Mouse (Mus musculus): ENCODE results near the gene Rpl29.
A peak's percentile ranks its signal among the peaks of the same experiment; 100 is the strongest.

The Rpl29 gene

DNA sequence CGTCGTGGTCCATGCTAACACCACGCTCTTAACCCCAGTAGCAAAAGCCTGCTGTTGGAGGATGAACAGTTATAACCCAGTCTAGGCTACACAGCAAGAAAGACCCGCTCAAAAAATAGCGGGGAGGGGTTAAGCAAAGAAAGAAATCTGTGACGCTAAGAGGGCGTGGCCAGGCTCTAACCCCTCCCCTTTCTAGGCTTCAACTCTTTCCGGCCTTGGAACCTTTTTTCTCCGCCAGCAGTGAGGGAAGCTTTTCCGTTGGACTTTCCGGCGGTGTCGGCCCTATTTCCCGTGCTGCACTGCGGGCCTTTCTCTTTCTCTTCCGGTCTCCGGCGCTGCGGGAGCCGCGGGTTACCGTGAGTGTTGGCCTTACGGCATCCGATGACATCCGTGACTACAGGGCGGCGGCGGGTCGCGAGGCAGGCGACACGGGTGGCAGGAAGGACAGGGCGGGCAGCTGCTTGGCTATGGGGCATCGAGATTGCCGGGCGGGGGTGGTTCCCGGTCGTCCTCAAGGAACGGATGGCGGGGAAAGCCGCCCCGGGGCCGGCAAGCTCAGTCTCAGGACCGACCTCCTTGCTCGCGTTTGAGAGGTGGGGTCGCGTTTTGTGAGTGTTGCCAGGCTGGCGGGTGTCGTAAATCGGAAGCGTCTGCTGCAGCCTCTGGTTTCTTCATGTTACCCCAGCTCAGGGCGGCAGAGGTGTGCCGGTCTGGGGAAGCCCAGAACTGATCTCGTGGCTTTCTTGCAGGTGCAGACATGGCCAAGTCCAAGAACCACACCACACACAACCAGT lies at the start of gene Rpl29:
TSS of gene Rpl29 (plus strand) at position 234 of the 794 bp plus-strand sequence.
- peak; percentile 89 to 93 for DNase-seq (ENCODE audit: low spot score in 2 of 2)

DNA sequence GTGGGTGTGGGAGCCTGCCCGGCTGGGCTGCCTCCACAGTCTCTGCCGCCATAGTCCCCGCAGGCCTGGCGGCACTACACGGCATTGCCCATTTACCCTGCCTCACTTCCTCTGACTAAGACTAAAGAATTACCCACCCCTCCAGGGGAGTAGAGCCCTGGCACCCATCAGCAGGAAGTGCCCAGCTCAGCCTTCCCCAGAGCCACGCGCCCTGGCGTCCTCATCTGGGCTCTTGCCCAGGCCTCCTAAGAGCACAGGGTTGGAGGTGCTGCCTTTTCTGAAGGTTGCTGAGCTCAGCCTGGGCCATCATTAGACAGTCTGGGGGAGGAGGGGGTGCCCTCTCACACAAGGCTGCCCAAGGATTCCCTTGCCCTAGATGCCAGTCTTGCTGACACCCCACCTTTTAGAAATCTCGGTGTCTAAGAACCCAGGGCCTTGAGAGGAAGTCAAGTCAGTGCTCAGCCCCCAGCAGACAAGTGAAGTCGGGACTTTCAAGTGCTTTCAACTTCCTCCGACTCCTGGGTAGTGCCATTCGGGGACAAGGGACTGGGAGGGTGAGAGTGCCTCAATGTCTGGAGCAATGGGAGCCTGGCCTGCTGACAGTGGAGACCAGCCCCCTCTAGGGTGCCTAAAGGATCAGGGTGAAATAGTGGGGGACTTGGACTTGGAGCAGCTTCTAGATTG lies 42.9 kb upstream of the Rpl29 start:
- no peak for DNase-seq (ENCODE audit: low spot score in 2 of 2)

DNA sequence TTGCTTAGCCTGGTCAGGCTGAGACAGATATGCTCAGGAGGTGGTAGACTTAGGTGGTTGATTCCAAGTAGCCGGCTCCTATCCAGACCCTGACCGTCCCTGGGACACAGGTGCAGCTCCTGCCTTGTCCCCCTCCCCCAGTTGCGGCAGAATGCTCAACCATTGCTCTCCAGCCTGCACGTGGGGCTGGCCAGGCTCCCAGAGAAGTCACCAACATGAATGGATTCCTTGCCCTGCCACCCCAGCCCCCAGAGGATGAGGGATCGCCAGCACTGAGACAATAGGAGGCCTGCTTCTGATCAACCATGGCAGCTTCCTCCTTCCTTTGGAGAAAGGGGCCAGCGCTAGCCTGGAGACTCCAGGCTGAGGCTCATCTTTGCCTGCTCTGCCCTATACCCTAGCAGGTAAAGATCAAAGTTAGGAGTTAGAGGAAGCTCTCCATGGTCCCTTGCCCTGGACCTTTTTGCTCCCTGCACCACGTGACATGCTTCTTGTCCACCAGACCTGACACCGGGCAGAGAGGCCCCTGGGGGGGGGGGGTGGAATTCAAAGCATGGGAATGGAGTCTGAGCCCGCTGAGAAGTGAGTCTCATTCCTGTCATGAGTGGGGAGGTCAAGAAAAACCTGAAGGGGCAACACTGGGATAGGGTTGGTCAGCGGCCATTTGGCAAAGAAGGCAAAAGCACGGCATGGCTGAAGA lies 36.3 kb upstream of the Rpl29 start:
- DNase-seq (ENCODE audit: low spot score in 2 of 2): no peak

DNA sequence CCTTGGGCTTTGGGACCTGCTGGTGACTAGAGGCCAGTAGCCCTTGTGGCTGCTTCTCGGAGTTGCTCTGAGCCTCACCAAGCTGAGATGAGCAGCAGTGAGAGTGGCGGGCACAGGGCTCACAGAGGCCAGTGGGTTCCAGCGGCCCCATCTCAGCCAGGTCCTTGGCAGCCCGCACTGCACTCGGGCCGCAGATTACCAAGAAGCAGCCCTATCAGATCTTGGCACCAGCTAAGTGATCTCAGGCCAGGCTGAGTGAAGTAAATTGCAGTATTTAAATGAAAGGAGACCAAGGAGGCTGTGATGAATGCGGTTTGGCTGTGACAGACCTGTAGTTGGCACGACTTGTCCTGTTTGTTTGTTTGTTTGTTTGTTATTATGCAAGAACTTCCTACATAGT lies 35.7 kb upstream of the Rpl29 start:
- no peak for DNase-seq (ENCODE audit: low spot score in 2 of 2)

DNA sequence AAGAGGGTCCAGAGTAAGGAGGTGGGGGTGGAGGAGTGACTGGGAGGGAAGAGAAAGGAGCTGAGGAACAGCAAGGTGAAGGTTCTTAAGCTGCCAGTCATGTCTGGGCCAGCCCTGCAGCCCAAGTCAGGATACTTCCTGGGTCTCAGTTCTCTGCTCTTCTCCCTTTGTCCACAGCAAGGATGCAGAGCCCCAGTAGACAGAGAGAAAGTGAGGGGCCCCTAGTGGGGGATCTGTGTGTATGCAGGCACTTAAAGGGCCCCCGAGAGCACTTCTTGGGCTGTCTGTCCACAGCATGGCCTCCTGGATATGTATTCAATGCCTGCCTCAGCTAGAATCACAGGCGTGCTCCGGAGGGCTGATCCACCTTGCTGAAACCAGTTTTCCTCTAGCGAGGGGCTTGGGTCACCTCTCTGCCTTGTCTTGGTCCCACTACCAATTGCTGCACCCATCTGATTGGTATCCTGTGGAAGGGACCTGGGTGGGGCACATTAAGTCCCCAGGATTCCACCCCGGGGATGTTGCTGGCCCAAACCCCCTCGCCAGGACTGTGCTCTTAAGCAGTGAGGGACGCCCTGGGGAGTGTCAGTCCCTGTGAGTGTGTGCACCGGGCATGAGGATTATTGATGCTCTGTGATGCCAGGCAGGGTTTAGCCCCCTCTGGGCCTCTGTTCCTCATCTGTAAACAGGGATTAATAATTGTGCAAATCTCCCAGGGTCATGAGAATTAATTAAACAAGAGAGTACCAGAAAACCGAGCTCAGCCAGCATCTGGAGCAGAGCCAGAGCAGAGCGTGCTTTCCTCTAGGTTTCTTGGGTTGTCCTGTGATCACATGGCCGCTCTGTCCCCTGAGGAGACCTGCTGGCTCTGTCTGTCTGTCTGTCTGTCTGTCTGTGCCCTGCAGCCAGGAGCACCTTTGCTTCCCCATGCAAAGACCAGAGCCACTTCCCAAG lies 34.3 kb upstream of the Rpl29 start:
- DNase-seq (ENCODE audit: low spot score in 2 of 2): no peak

DNA sequence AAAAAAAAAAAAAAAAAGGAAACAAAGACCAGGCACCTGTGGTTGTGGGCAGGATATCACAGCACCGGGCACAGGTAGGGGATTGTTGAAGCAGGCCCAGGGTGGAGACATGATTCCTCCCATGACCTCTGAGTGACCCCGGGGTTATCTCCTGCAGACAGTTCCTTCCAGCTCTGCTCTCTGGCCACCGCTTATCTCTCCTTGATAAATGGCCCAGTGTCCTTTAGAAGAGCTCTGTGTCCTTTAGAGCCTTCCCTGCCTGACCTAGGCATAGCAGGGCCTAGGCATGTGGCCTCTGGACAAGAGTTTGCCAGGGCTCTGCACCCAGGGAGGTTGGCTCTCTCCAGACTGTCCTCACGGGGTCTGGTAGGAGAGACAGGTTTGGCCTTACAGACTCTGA lies 31.5 kb upstream of the Rpl29 start:
- no peak for DNase-seq (ENCODE audit: low spot score in 2 of 2)

DNA sequence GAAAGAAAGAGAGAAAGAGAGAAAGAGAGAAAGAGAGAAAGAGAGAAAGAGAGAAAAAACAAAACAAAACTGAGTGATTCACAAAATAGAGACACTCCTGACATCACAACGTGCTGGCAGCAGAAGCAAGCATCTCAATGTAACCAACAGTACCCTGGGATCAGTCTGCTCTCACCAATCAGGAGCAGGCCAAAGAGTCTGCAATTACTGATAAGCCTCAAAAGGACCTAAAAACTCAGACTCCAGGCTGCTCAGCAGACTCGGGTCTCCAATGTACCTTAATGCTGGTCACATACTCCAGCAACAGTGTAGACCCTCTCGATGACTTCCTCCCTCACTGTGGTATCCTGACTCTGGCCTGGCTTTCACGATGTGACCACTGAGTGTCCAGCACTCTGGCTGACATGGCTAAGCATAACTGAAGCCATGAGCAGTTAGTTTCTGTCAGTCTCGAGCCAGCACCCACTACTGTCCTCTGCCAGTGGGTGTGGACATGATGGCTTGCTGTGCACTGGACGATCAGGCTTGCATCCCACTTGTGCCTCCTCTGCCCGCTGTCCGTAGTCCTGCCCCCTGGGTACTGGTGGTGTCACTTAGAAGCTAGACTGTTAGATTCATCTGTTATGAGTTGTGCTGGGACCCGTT lies 30.5 kb upstream of the Rpl29 start:
- no peak for DNase-seq (ENCODE audit: low spot score in 2 of 2)

DNA sequence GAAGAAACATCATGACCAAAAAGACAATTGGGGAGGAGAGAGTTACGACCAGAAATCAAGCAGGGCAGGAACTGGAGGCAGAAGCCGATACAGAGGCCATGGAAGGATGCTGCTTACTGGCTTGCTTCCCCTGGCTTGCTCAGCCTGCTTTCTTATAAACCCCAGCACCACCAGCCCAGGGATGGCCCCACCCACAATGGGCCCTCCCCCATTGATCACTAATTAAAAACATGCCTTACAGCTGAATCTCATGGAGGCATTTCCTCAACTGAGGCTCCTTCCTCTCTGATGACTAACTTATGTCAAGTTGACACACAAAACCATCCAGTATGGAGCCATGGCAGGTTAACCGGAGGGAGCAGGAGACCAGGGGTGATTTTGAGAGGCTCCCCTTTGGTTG lies 29.4 kb upstream of the Rpl29 start:
- DNase-seq (ENCODE audit: low spot score in 2 of 2): no peak

DNA sequence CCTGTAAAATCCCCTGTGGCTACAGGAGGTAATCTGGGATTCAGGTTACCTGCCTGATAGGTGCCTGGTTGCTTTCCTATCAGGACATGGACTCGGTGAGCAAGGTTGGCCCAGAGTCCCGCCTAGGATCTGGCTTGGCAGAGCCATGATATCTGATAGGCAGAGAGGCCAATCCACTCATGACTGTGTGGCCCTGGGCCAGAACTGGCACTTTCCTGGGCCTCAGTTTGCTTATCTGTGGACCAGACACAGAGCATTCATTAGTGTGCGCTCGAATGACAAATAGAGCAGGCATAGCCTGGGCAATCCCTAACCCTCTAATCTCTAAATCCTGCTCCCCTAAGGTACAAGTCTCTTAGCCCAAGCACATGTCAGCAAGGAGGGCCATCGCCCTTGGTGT lies 27.1 kb upstream of the Rpl29 start:
- no peak for DNase-seq (ENCODE audit: low spot score in 2 of 2)

DNA sequence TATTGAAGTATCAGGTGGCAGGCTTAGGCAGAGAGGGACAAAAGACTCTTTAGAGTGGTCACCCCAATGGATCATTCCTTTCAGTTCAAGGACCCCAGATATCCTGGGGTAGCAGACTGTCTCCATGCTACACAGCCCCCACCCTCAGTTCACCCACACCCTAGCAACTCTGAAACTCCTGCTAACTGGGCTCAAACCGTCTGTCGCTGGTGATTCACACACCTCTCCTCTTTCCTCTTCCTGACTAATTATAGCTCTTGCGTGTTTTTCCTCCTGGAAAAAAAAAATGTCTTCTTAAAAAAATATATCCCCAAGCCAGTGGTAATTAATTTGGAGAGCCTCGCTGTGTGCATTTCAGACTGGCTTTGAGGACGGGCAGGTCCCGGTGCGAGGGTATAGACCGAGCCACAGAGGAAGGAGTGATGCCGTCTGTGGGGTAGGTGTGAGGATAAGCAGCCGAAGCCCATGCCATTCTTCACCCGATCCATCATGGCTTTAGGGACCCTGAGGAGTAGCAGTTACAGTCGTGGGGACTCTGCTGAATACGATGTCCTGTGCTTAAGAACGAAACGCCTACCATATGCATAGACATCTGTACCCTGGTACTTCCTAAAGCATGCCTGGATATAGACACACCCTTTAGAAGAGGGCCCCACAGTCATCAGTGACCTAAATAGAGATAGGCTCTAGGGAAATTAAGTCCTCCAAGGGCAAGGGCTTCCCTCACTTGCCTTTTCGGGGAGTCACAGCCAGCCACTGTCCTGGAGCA lies 26.5 kb upstream of the Rpl29 start:
- no peak for DNase-seq (ENCODE audit: low spot score in 2 of 2)

DNA sequence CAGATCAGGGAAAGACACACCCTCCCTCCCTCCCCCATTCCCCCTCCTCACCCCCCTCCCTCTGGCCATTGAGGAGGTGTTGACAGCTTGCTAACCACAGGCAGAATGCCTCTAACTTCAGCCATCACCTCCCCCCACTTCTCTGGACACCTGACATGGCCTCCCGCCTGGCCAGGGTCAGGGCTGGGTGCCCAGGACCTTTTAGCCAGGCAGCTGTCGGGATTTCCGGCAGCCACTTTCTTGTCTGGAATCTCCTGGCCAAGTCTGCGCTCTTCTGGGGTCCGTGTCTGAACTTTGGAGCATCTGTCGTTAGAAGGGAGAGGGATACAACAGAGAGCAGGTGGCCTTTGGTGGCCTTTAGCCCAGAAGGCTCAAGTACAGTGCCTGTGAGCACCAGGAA lies 24.0 kb upstream of the Rpl29 start:
- no peak for DNase-seq (ENCODE audit: low spot score in 2 of 2)

DNA sequence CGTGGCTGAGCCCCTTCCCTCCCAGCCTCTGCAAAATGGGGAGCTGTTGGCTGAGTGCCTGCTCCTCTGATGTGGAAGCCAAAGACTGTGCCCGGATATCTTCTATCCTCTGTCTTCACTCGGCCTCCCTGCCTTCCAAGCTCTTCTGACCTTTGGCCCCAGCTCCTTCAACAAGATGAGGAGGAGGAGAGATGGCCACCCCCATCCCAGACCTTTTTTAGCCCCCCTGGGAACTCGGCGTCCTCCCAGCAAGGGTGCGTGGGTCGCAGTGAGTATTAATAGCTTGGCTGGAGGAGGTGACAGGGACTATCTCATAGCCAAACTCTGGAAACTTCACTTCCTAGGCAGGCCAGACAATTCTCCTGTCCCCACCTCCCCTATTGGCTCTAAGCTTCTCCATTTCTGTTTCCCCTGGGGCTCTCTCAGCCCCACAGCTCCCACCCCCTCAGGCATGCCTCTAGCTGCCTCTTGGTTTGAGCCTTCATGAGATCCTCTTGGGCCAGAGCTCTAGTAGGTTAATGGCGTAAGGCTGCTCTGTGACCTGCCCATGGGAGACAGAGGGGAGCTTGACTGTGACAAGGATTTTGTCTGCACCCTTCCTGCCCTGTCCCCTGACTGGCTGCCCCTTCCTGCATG lies 22.7 kb upstream of the Rpl29 start:
- no peak for DNase-seq (ENCODE audit: low spot score in 2 of 2)

DNA sequence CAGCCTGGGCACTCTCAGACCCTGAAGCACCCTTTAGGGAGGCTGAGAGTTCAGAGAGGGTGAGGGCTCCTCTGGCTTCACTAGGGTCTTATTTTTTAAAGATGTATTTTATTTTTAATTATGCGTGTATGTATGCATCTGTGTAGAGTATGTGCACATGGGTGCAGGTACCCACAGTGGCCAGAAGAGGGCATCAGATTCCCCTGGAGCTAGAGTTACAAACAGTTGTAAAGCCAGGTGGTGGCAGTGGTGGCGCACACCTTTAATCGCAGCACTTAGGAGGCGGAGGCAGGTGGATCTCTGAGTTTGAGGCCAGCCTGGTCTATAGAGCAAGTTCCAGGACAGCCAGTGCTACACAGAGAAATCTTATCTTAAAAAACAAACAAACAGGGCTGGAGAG lies 20.2 kb upstream of the Rpl29 start:
- no peak for DNase-seq (ENCODE audit: low spot score in 2 of 2)

DNA sequence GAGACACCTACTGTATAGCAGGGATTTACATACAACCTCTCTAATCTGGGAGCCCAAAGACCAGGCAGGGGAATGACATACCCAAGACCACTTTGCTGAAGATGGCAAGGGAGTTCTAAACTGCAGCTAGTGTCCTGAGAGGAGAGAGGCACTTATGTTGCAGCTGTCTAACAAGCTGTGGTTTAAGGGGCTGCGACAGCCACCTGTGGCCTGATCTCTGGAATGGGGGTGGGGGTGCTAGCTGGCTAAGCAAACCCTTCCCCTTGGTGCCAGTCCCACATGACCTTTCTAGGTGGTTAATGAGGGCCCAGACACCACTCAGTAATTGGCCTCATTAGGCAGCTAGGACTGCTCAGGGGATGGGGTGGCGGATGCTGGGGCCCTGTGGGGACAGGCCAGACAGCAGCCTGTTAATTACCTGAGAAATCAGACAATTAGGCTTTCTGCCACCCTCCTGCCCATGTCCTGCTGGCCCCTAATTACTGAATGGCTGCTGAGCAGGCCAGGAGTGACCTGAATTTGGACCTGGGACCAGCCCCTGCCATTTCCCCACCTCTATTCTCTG lies 19.1 kb upstream of the Rpl29 start:
- DNase-seq (ENCODE audit: low spot score in 2 of 2): no peak

DNA sequence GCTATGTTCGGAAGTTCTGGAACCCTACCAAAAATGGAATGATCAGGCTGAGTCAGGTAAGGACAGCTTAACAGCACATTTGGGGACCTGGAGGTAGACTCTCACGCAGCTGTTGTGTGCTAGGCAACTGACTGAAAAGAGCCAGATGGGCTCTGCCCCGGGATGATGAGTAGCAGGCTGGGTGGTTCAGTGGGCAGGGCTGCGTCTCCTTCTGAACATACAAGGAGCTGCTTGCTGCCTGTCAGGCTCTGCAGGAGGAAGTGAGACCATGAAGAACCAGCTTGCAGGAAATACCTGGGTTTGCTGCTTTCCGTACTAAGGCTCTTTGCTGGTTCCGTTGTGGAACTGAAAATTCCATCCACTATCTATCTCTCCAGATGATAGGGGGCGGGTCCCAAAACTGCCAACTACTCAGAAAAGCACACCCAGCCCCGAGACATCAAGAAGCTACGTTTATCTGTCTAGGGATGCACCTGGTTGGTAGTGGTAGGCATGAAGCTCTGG lies 18.1 kb upstream of the Rpl29 start:
- DNase-seq (ENCODE audit: low spot score in 2 of 2): peak in 1 of 2 experiments; percentile 61

DNA sequence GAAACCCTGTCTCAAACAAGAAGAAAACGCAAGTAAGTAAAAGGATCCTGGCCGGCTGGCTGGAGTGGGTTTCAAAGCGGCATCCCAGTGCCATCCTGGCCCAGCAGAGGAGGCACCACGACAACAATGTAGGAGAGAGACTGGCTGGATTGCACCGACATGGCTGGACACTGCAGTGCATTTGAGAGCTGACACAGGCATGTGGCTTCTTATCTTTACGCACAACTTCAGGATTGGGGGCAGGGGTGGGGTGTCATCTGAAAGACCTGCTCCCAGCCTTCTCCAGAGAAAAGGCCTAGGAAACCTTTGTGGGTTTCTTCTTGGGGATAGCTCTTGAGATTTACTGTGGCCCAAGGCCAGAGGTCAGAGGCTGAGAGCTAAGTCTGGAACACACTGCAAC lies 17.5 kb upstream of the Rpl29 start:
- no peak for DNase-seq (ENCODE audit: low spot score in 2 of 2)

DNA sequence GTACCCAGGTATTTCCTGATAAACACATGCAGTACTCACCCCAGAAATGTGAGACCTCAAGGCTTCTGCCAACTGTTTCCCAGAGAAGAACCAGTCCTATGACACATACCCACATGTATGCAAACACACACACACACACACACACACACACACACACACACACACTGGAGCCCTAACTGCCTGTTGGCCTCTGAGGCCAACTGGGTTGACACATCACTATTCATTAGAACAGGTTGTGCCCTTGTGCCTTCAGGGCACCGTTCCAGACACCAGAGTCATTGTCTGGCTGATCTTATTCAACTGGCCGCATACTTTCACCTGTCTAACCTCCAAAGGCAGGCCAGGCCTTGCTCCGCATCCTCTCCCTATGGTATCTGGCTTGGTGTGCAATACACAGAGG lies 17.0 kb upstream of the Rpl29 start:
- DNase-seq (ENCODE audit: low spot score in 2 of 2): no peak

DNA sequence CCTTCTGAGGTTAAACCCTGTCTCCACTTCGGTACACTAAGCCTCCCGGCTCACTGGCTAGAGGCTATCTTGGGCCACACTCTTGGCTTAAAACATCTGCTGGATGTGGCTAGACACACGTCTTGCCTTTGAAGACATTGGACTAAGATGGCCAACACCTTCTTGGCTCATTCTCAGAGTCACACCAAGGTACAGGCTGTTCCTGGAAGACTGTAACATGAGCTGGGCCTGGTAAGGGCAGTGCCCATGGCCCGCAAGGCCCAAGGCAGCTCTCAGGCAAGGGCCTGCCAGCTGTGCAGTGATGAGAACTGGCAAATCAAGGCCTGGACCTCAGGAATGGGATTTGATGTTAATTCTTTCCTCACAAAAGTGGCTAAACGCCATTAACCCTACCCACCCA lies 15.6 kb upstream of the Rpl29 start:
- no peak for DNase-seq (ENCODE audit: low spot score in 2 of 2)

DNA sequence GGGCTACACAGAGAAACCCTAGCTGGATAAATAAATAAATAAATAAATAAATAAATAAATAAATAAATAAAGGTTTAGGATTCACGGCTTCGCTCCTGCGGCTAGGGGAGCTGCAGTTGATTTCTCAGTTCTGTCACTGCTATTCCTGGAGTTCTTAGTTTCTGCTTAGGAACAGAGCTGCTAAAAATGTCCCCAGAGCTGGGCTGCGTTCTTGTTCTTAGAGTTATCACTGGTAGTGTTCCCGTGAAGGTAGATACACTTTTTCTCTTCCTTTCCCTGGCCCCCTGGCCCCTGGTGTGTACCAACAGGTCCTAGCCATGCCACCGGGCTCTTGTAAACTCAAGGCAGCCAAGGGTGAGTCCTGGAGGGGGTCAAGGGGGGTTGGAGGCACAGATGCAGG lies 12.4 kb upstream of the Rpl29 start:
- DNase-seq (ENCODE audit: low spot score in 2 of 2): no peak
